Mouse (Mus musculus) hindbrain, embryonic 14.5 days (tissue): ENCODE data around the gene Rin3. TPM values are rescaled to one million over a fixed set of nuclear protein-coding genes. Genes with fewer than 3 reads are reported as not detected.

ENCODE experiments used
- ATAC-seq: fragments of 200-750 bp; cut with Nextera tagmentation; 2 replicates; pipeline ENCODE4 v1.8.0; 2017; ENCODE audit warnings: moderate number of reproducible peaks, mild to moderate bottlenecking, moderate TSS enrichment, moderate library complexity; ENCODE audit not compliant: low FRiP score
- DNase-seq: peaks from one replicate; pipeline ENCODE4 v3.0.0-alpha.2; 2015; ENCODE audit warnings: low spot score
- H3K27ac ChIP-seq: fragments of 300-500 bp; sonication (generic); 2 replicates; pipeline ENCODE4 v1.5.1; 2014; ENCODE audit warnings: mild to moderate bottlenecking, moderate library complexity
- H3K27me3 ChIP-seq: fragments of 300-500 bp; sonication (generic); 2 replicates; pipeline ENCODE4 v1.6.1; 2014; ENCODE audit warnings: mild to moderate bottlenecking, low read length, mixed read lengths; ENCODE audit not compliant: control insufficient read depth, insufficient read depth
- H3K36me3 ChIP-seq: fragments of 300-500 bp; sonication (generic); replicated peaks from 2 replicates; pipeline ENCODE4 v1.6.1; 2014; ENCODE audit not compliant: control insufficient read depth, insufficient read depth
- H3K4me1 ChIP-seq: fragments of 300-500 bp; sonication (generic); replicated peaks from 2 replicates; pipeline ENCODE4 v1.6.1; 2014; ENCODE audit warnings: antibody characterized with exemption, low read length, mixed read lengths; ENCODE audit not compliant: control insufficient read depth, insufficient read depth
- H3K4me2 ChIP-seq: fragments of 300-500 bp; sonication (generic); replicated peaks from 2 replicates; pipeline ENCODE4 v1.6.1; 2014; ENCODE audit warnings: mild to moderate bottlenecking, moderate library complexity
- H3K4me3 ChIP-seq: fragments of 300-500 bp; sonication (generic); replicated peaks from 2 replicates; pipeline ENCODE4 v1.5.1; 2014; ENCODE audit warnings: mild to moderate bottlenecking, low read length
- H3K9ac ChIP-seq: fragments of 300-500 bp; sonication (generic); 2 replicates; pipeline ENCODE4 v1.6.1; 2014
- H3K9me3 ChIP-seq: fragments of 300-500 bp; sonication (generic); 2 replicates; pipeline ENCODE4 v1.6.1; 2016; ENCODE audit warnings: low read length; ENCODE audit not compliant: control insufficient read depth
- WGBS: fragments of 180-500 bp; shearing (Covaris S2); extraction: QIAGEN DNeasy Blood & Tissue Kit; methylation state at CpG from one replicate; pipeline ENCODE4 v1.1.7; 2014; 5-methylcytosine and 5-hydroxymethylcytosine counted together
- polyA plus RNA-seq: library from polyadenylated mRNA; unstranded; fragments of >200 nt; fragmentation: Nextera tagmentation; extraction: Ambion mirVana; gene quantifications from 2 replicates; pipeline ENCODE4 v1.2.1, GENCODE M21; 2014

The Rin3 gene
- polyA plus RNA-seq = 2.7 and 3.1 TPM in 2 replicates

- Histone ChIP-seq H3K27me3 (0 out of 2 replicates have a peak, but pooled peaks cover 4% of the 10 kb centered on the region), H3K4me1 (peaks cover 27% of the 10 kb centered on the region), H3K4me2 (peak within 1 kb of the TSS; percentile 99), H3K9ac (peak within 1 kb of the TSS; percentile 69), H3K4me3 (peak within 1 kb of the TSS; percentile 55), H3K9me3 (no peaks in the 10 kb centered on the region), H3K27ac (peak within 1 kb of the TSS; percentile 51; the same call in 1 of the 2 replicates), H3K36me3 (no peaks in the 10 kb centered on the region)
- ATAC-seq (peak; percentile 35; the same call in 1 of the 2 replicates), DNase-seq (no peak)
- under 1% methylated on average over 73 of the region's 75 CpGs for WGBS
These were observed at the start of gene Rin3 for GRCm38 (mm10) chr12:102282763-102283482. TSS of gene Rin3 (plus strand) at chr12:102283048.

- no peaks in the 10 kb centered on the region for H3K27me3 ChIP-seq
- H3K36me3 ChIP-seq = no peaks in the 10 kb centered on the region
- no peak overlapping the region for H3K9ac ChIP-seq
- no peaks in the 10 kb centered on the region for H3K4me1 ChIP-seq
- 87% methylated on average over 3 of the region's 3 CpGs for WGBS
- no peak overlapping the region for H3K27ac ChIP-seq
- no peak overlapping the region for H3K4me3 ChIP-seq
- H3K9me3 ChIP-seq = no peaks in the 10 kb centered on the region
- ATAC-seq (no peak), DNase-seq (no peak)
- H3K4me2 ChIP-seq = no peak overlapping the region
These were observed 47.3 kb upstream of the Rin3 start for GRCm38 (mm10) chr12:102235551-102235950.

- no peak overlapping the region for H3K27ac ChIP-seq
- DNase-seq = no peak
- no peak overlapping the region for H3K4me3 ChIP-seq
- no peaks in the 10 kb centered on the region for H3K9me3 ChIP-seq
- H3K4me2 ChIP-seq = no peak overlapping the region
- H3K36me3 ChIP-seq = no peaks in the 10 kb centered on the region
- H3K27me3 ChIP-seq = no peaks in the 10 kb centered on the region
- no peak overlapping the region for H3K9ac ChIP-seq
- H3K4me1 ChIP-seq = no peaks in the 10 kb centered on the region
- ATAC-seq = no peak
- 82% methylated on average over 6 of the region's 6 CpGs for WGBS
These were observed 46.5 kb upstream of the Rin3 start for GRCm38 (mm10) chr12:102236317-102236716.

GRCm38 (mm10) chr12:102242076-102242722, 40.6 kb upstream of the Rin3 start:
- Histone ChIP-seq H3K36me3 (no peaks in the 10 kb centered on the region), H3K9ac (no peak overlapping the region), H3K9me3 (no peaks in the 10 kb centered on the region), H3K4me2 (no peak overlapping the region), H3K4me3 (no peak overlapping the region), H3K27ac (no peak overlapping the region), H3K4me1 (no peaks in the 10 kb centered on the region), H3K27me3 (no peaks in the 10 kb centered on the region)
- DNase-seq (no peak), ATAC-seq (no peak)
- WGBS = 56% methylated on average over 6 of the region's 6 CpGs

- H3K36me3 ChIP-seq = no peaks in the 10 kb centered on the region
- no peak for ATAC-seq
These were observed 38.9 kb upstream of the Rin3 start for GRCm38 (mm10) chr12:102243915-102244314.

GRCm38 (mm10) chr12:102246226-102246625, 36.6 kb upstream of the Rin3 start:
- no peak overlapping the region for H3K4me3 ChIP-seq
- ATAC-seq = no peak
- H3K4me2 ChIP-seq = no peak overlapping the region
- 90% methylated on average over 5 of the region's 5 CpGs for WGBS
- no peak overlapping the region for H3K9ac ChIP-seq
- no peaks in the 10 kb centered on the region for H3K27me3 ChIP-seq
- no peak for DNase-seq
- H3K4me1 ChIP-seq = no peaks in the 10 kb centered on the region; the same call in 1 of the 2 replicates
- H3K9me3 ChIP-seq = no peaks in the 10 kb centered on the region
- H3K36me3 ChIP-seq = no peaks in the 10 kb centered on the region
- no peak overlapping the region for H3K27ac ChIP-seq

More at GRCm38 (mm10) chr12:102243915-102244314, 38.9 kb upstream of the Rin3 start:
- no peak for DNase-seq
- Histone ChIP-seq H3K4me3 (no peak overlapping the region), H3K9ac (no peak overlapping the region), H3K27me3 (no peaks in the 10 kb centered on the region), H3K27ac (no peak overlapping the region), H3K4me2 (no peak overlapping the region), H3K4me1 (no peaks in the 10 kb centered on the region), H3K9me3 (no peaks in the 10 kb centered on the region)
- 52% methylated on average over 1 of the region's 1 CpGs for WGBS

- DNase-seq (no peak), ATAC-seq (no peak)
- WGBS = 93% methylated on average over 6 of the region's 6 CpGs
- H3K36me3 ChIP-seq = no peaks in the 10 kb centered on the region
- H3K27me3 ChIP-seq = no peaks in the 10 kb centered on the region
- H3K4me1 ChIP-seq = no peaks in the 10 kb centered on the region; the same call in 1 of the 2 replicates
- H3K9me3 ChIP-seq = no peaks in the 10 kb centered on the region
- no peak overlapping the region for H3K4me2 ChIP-seq
- no peak overlapping the region for H3K4me3 ChIP-seq
- no peak overlapping the region for H3K27ac ChIP-seq
- no peak overlapping the region for H3K9ac ChIP-seq
These were observed 34.7 kb upstream of the Rin3 start for GRCm38 (mm10) chr12:102248104-102248503.

- H3K27me3 ChIP-seq = no peaks in the 10 kb centered on the region
- H3K9ac ChIP-seq = no peak overlapping the region
- WGBS = 67% methylated on average over 4 of the region's 4 CpGs
- ATAC-seq = no peak
- H3K9me3 ChIP-seq = no peaks in the 10 kb centered on the region
- H3K4me1 ChIP-seq = no peaks in the 10 kb centered on the region; the same call in 1 of the 2 replicates
- no peak overlapping the region for H3K27ac ChIP-seq
- DNase-seq = peak; percentile 46
- H3K4me3 ChIP-seq = no peak overlapping the region
- no peaks in the 10 kb centered on the region for H3K36me3 ChIP-seq
- no peak overlapping the region for H3K4me2 ChIP-seq
These were observed 32.5 kb upstream of the Rin3 start for GRCm38 (mm10) chr12:102250316-102250715.

GRCm38 (mm10) chr12:102251070-102251469, 31.8 kb upstream of the Rin3 start:
- WGBS = 71% methylated on average over 3 of the region's 3 CpGs
- Histone ChIP-seq H3K9me3 (no peaks in the 10 kb centered on the region), H3K27me3 (no peaks in the 10 kb centered on the region), H3K4me2 (no peak overlapping the region), H3K9ac (no peak overlapping the region), H3K4me3 (no peak overlapping the region), H3K4me1 (no peaks in the 10 kb centered on the region; the same call in 1 of the 2 replicates), H3K36me3 (no peaks in the 10 kb centered on the region), H3K27ac (no peak overlapping the region)
- no peak for DNase-seq
- no peak for ATAC-seq
